Mouse (Mus musculus) intestine, embryonic 14.5 days (tissue): ENCODE results near the gene Cfl1. TPM values are rescaled to one million over a fixed set of nuclear protein-coding genes. Genes with fewer than 3 reads are reported as not detected.

ENCODE experiments used
- ATAC-seq: fragments of 200-750 bp; cut with Nextera tagmentation; replicated peaks from 2 replicates; pipeline ENCODE4 v1.8.0; 2017; ENCODE audit warnings: low read depth, moderate number of reproducible peaks, moderate TSS enrichment, moderate library complexity; ENCODE audit not compliant: low FRiP score, low TSS enrichment
- DNase-seq: peaks from one replicate; pipeline ENCODE4 v3.0.0-alpha.2; 2018; ENCODE audit warnings: low spot score
- H3K27ac ChIP-seq: fragments of 300-500 bp; sonication (generic); 2 replicates; pipeline ENCODE4 v1.5.1; 2014; ENCODE audit warnings: low read depth, mild to moderate bottlenecking, control low read depth
- H3K27me3 ChIP-seq: fragments of 300-500 bp; sonication (generic); replicated peaks from 2 replicates; pipeline ENCODE4 v1.6.1; 2014; ENCODE audit warnings: low read length, control low read depth; ENCODE audit not compliant: control insufficient read depth, insufficient read depth
- H3K36me3 ChIP-seq: fragments of 300-500 bp; sonication (generic); 2 replicates; pipeline ENCODE4 v1.6.1; 2014; ENCODE audit warnings: low read length, control low read depth; ENCODE audit not compliant: control insufficient read depth, insufficient read depth
- H3K4me1 ChIP-seq: fragments of 300-500 bp; sonication (generic); replicated peaks from 2 replicates; pipeline ENCODE4 v1.6.1; 2014; ENCODE audit warnings: low read length, control low read depth, mixed read lengths; ENCODE audit not compliant: control insufficient read depth, insufficient read depth
- H3K4me2 ChIP-seq: fragments of 300-500 bp; sonication (generic); 2 replicates; pipeline ENCODE4 v1.6.1; 2014; ENCODE audit warnings: low read length
- H3K4me3 ChIP-seq: fragments of 300-500 bp; sonication (generic); 2 replicates; pipeline ENCODE4 v1.5.1; 2014; ENCODE audit warnings: low read depth, low read length, control low read depth, mixed read lengths
- H3K9ac ChIP-seq: fragments of 300-500 bp; sonication (generic); 2 replicates; pipeline ENCODE4 v1.6.1; 2014; ENCODE audit warnings: mild to moderate bottlenecking, low read length
- H3K9me3 ChIP-seq: fragments of 300-500 bp; sonication (generic); 2 replicates; pipeline ENCODE4 v1.6.1; 2016; ENCODE audit warnings: low read length, control low read depth; ENCODE audit not compliant: control insufficient read depth
- WGBS: fragments of 180-500 bp; shearing (Covaris S2); extraction: QIAGEN DNeasy Blood & Tissue Kit; methylation state at CpG from one replicate; pipeline ENCODE4 v1.1.7; 2014; 5-methylcytosine and 5-hydroxymethylcytosine counted together
- polyA plus RNA-seq: library from polyadenylated mRNA; unstranded; fragments of >200 nt; fragmentation: Nextera tagmentation; extraction: Ambion mirVana; gene quantifications from 2 replicates; pipeline ENCODE4 v1.2.1, GENCODE M21; 2014

The Cfl1 gene
- polyA plus RNA-seq, 1 experiment from 2014 or later = 2,844 TPM

DNA sequence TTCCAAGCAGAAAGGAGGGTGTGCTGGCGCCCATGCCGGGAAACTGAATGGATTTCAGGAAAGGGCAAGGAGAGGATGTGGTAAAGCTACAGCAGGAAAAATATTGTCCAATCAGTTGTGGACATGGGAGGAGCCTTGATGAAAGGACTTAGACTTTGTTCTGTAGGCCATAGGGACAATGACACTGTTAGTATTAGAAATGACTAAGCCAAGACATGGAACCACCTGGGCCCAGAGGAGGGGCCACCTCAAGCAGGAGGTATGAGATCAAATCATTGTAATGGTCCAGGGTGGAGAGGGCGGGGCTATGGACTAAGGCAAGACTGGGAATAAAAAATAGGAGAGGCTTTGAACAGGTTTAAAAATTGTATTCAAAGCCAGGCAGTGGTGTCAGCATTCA, 28.5 kb downstream of the Cfl1 start:
- no peak for DNase-seq
- no peak overlapping the region for H3K27ac ChIP-seq
- H3K4me2 ChIP-seq = no peak overlapping the region
- ATAC-seq = no peak
- H3K9ac ChIP-seq = no peak overlapping the region
- no peaks in the 10 kb centered on the region for H3K27me3 ChIP-seq
- no peak overlapping the region for H3K4me3 ChIP-seq
- H3K9me3 ChIP-seq = no peaks in the 10 kb centered on the region
- 90% methylated on average over 3 of the region's 3 CpGs for WGBS
- H3K4me1 ChIP-seq = no peaks in the 10 kb centered on the region
- no peaks in the 10 kb centered on the region for H3K36me3 ChIP-seq

DNA sequence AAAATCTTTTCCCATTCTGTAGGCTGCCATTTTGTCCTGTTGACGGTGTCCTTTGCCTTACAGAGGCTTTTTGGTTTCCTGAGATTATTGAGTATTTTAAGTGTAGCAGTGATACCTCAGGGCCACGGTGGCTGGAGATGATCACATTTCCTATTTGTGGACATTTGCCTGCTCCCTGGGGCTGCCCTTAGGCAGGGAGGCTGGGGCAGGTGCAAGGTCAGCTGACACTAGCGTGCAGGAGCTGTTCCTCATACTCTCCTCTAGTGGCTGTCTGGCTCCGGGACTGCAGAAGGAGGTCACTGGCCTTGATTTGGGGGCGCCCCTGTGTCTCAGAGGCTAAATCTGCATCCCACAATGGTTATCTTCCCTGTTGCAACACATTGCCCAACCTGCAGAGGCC, 34.9 kb downstream of the Cfl1 start:
- no peak overlapping the region for H3K27ac ChIP-seq
- no peak overlapping the region for H3K4me2 ChIP-seq
- ATAC-seq (no peak), DNase-seq (no peak)
- H3K9ac ChIP-seq = no peak overlapping the region
- no peaks in the 10 kb centered on the region for H3K36me3 ChIP-seq
- no peaks in the 10 kb centered on the region for H3K9me3 ChIP-seq
- no peak overlapping the region for H3K4me3 ChIP-seq
- H3K27me3 ChIP-seq = no peaks in the 10 kb centered on the region
- 78% methylated on average over 5 of the region's 5 CpGs for WGBS
- no peaks in the 10 kb centered on the region for H3K4me1 ChIP-seq

DNA sequence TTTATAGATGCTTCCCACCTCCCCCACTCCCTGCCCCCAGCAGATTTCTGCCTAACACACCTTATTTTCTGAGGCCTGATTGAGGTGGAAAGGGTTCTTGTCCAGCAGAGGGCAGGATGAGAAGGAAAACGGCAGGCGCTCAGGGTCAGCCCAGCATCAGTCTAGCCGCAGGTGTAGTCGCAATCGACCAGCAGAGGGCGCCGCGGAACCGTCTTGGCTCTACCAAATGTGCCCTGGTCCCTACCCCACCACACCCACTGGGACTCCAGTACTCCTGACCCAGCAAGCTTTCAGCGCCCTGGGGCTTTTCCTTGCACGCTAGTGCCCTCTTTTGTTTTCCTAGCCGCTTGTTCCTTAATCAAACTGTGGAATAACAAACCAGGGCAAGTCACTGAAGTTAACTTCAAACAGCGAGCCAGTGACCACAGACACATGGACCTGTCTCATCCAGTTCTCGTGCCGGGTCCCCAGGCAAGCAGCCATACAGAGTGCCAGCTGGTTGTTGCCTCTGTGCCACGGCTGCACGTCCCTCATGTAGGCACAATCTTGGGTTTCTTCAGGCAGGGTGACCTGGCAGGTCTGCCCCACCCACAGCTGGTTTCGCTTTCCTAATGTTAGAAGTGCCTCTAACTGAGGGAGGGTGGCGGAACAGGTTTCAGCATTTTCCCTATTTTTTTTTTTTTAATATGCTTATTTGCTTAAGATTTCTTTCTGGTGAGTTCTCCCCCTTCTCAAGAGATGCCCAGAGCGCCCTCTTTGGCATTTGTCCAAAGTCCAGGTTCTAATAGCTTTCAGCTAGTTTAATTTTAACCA, 39.3 kb downstream of the Cfl1 start:
- ATAC-seq = peak; percentile 96
- peak overlapping the region; percentile 49 for H3K4me2 ChIP-seq
- WGBS = 19% methylated on average over 20 of the region's 20 CpGs
- DNase-seq = peak; percentile 99
- peak overlapping the region; percentile 77 for H3K27ac ChIP-seq
- H3K4me1 ChIP-seq = no peaks in the 10 kb centered on the region
- H3K4me3 ChIP-seq = peak overlapping the region; percentile 11
- peak overlapping the region; percentile 34 for H3K9ac ChIP-seq
- H3K27me3 ChIP-seq = no peaks in the 10 kb centered on the region
- no peaks in the 10 kb centered on the region for H3K9me3 ChIP-seq
- H3K36me3 ChIP-seq = no peaks in the 10 kb centered on the region

DNA sequence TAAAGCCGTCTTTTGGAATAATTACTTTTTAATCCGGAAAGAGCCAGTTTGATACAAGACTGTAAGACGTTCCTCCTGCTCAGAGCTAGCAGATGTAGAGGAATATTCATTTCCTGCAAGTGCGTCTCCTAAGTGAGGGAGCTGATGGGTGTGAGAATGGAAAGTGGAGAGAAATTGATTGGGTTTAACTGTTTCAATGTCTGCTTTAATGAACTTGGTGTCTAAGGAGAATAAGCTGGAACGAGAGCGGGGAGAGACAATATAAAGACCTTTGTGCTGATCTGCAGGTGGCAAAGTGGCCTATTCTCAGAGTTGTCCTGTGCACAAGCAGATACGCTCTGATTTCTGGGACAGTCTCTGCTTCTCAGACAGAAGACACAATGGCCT, 39.9 kb downstream of the Cfl1 start:
- ATAC-seq (0 out of 2 replicates have a peak, but pooled peaks have one; percentile 18), DNase-seq (no peak)
- H3K4me3 ChIP-seq = no peak overlapping the region
- 56% methylated on average over 7 of the region's 7 CpGs for WGBS
- no peaks in the 10 kb centered on the region for H3K36me3 ChIP-seq
- H3K4me2 ChIP-seq = peak overlapping the region; percentile 49
- H3K9ac ChIP-seq = no peak overlapping the region
- no peaks in the 10 kb centered on the region for H3K9me3 ChIP-seq
- H3K27ac ChIP-seq = peak overlapping the region; percentile 77
- no peaks in the 10 kb centered on the region for H3K27me3 ChIP-seq
- H3K4me1 ChIP-seq = no peaks in the 10 kb centered on the region

DNA sequence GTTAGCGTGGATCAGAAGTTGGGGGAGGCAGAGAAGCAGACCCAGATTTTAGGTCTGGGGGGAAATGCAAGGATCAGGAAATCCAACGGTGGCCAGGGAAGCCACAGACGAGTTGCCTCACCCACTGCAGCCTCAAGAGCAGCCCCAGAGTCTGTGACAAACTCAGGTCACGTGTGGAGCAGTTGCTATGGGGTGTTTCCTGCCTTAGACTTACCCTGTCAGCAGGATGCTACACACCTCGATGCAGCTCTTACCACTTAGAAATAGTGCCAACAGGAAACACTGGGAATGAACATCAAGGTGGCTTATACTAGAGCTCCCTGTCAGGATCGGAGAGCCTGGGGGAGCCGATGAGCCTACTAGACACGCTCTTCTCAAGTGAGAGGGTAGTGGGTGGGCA, 42.3 kb downstream of the Cfl1 start:
- Histone ChIP-seq H3K27ac (no peak overlapping the region), H3K9ac (no peak overlapping the region), H3K4me3 (no peak overlapping the region), H3K27me3 (no peaks in the 10 kb centered on the region), H3K9me3 (no peaks in the 10 kb centered on the region), H3K36me3 (no peaks in the 10 kb centered on the region), H3K4me2 (no peak overlapping the region), H3K4me1 (no peaks in the 10 kb centered on the region)
- DNase-seq = no peak
- 64% methylated on average over 8 of the region's 8 CpGs for WGBS
- no peak for ATAC-seq

DNA sequence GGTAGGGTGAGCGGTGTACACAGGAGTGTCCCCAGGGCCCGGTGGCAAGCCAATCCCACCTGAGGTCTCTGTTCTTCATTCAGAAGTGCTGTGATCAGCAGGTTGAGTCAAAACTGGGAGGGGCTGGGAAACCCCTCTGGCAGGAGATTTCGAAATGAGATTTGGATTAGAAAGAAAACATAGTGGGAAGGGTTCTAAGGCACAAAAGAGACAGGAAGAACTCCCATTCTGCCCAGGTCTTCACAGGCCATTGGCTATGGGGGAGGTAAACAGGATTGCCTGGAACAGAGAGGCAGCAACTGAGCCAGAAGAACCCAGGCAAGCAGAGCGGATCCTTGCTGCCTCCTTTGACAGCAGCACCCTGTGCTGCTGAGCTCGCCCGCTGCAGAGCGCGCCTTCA, 48.5 kb downstream of the Cfl1 start:
- H3K27me3 ChIP-seq = no peaks in the 10 kb centered on the region
- no peak for DNase-seq
- no peaks in the 10 kb centered on the region for H3K36me3 ChIP-seq
- no peak overlapping the region for H3K4me3 ChIP-seq
- ATAC-seq = no peak
- H3K9me3 ChIP-seq = no peaks in the 10 kb centered on the region
- no peak overlapping the region for H3K4me2 ChIP-seq
- no peaks in the 10 kb centered on the region for H3K4me1 ChIP-seq
- H3K9ac ChIP-seq = no peak overlapping the region
- no peak overlapping the region for H3K27ac ChIP-seq
- 75% methylated on average over 8 of the region's 8 CpGs for WGBS

DNA sequence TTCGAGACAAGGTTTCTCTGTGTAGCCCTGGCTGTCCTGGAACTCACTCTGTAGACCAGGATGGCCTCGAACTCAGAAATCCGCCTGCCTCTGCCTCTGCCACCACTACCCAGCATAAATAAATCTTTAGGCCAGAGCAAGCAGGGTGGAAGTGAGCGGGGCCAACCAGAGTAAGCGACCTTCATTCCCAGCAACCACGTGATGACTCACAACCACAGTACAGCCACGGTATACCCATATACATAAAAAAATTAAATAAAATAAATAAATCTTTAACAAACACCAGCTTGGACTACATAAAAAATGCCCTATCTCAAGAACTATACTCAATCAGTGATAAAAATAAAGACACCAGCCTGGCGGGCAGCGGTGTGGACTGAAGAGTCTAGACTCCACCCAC, 53.1 kb downstream of the Cfl1 start:
- DNase-seq = no peak
- no peak for ATAC-seq

DNA sequence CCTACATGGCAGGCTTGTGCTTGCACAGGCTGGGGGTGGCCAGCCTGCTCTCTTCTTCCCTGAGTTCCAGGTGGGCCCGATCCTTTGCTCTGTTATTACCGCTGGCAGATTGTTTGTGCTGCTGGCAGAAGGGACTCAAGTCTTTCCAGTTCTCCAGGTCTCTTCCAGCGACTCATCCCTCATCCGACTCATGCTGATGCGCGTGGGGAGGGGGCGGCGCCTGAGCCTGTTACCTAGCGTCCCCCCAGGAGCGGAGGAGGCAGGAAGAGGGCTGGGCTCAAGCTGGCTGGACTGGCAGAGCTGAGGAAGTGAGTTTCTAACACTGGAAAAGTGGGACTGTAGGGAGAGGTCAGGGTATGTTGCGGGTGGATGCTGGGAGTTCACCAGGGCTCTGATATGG, 53.8 kb downstream of the Cfl1 start:
- no peaks in the 10 kb centered on the region for H3K9me3 ChIP-seq
- DNase-seq (no peak), ATAC-seq (no peak)
- no peak overlapping the region for H3K4me2 ChIP-seq
- H3K27me3 ChIP-seq = no peaks in the 10 kb centered on the region
- H3K4me3 ChIP-seq = no peak overlapping the region
- H3K4me1 ChIP-seq = no peaks in the 10 kb centered on the region
- H3K27ac ChIP-seq = no peak overlapping the region
- H3K36me3 ChIP-seq = no peaks in the 10 kb centered on the region
- WGBS = 46% methylated on average over 11 of the region's 11 CpGs
- no peak overlapping the region for H3K9ac ChIP-seq

More for the DNA sequence above, 53.1 kb downstream of the Cfl1 start:
- H3K27ac ChIP-seq = no peak overlapping the region
- no peaks in the 10 kb centered on the region for H3K4me1 ChIP-seq
- H3K9ac ChIP-seq = no peak overlapping the region
- no peak overlapping the region for H3K4me3 ChIP-seq
- 83% methylated on average over 9 of the region's 9 CpGs for WGBS
- H3K36me3 ChIP-seq = no peaks in the 10 kb centered on the region
- H3K4me2 ChIP-seq = no peak overlapping the region
- no peaks in the 10 kb centered on the region for H3K27me3 ChIP-seq
- no peaks in the 10 kb centered on the region for H3K9me3 ChIP-seq
